Mouse (Mus musculus) CH12.LX (cell line): ENCODE measurements around the gene Tmem119. TPM values are rescaled to one million over a fixed set of nuclear protein-coding genes. Genes with fewer than 3 reads are reported as not detected.

Experiments
- DNase-seq: peaks from one replicate; pipeline ENCODE4 v3.0.0-alpha.2; 2013; ENCODE audit errors: extremely low read depth
- H3K27ac ChIP-seq: 2 replicates; pipeline ENCODE4 v1.5.1; 2012; ENCODE audit warnings: low read depth, mild to moderate bottlenecking, control low read depth, moderate library complexity; ENCODE audit not compliant: insufficient read depth
- H3K27me3 ChIP-seq: replicated peaks from 2 replicates; pipeline ENCODE3; 2012; ENCODE audit warnings: inconsistent platforms
- H3K36me3 ChIP-seq, 2 experiments: replicated peaks in 1 of 2; 2 replicates each; pipeline versions ENCODE3 to v1.6.1; 2012; ENCODE audit warnings: inconsistent platforms in 1 of 2, low read length in 1 of 2, mild to moderate bottlenecking in 1 of 2, mixed read lengths in 1 of 2, moderate library complexity in 1 of 2; ENCODE audit not compliant: control insufficient read depth in 1 of 2, insufficient read depth in 1 of 2
- H3K4me1 ChIP-seq, 2 experiments: 2 replicates each; pipeline ENCODE4 v1.6.1; 2012; ENCODE audit warnings: inconsistent platforms in 1 of 2, moderate library complexity in 1 of 2; ENCODE audit not compliant: insufficient read depth in 2 of 2, control insufficient read depth in 1 of 2
- H3K4me2 ChIP-seq: 2 replicates; pipeline ENCODE4 v1.6.1; 2012; ENCODE audit warnings: low read depth, mild to moderate bottlenecking, control low read depth; ENCODE audit not compliant: poor library complexity, insufficient read depth, severe bottlenecking
- H3K4me3 ChIP-seq, 3 experiments: fragments of 150-350 bp in 1 of 3; sonication (generic) in 1 of 3; replicated peaks in 1 of 3; 2 replicates each; pipeline versions ENCODE3 to v1.5.1; 2011 to 2012; ENCODE audit warnings: low read depth in 2 of 3, low read length in 2 of 3, mild to moderate bottlenecking in 2 of 3, moderate library complexity in 2 of 3, control low read depth in 1 of 3, improper control_type of control experiment in 1 of 3, inconsistent platforms in 1 of 3, mixed read lengths in 1 of 3; ENCODE audit not compliant: poor library complexity in 1 of 3
- H3K79me2 ChIP-seq: replicated peaks from 2 replicates; pipeline ENCODE4 v1.6.1; 2012; ENCODE audit warnings: mild to moderate bottlenecking, moderate library complexity; ENCODE audit not compliant: control insufficient read depth, poor library complexity, insufficient read depth, severe bottlenecking; ENCODE audit errors: extremely low read depth
- H3K9ac ChIP-seq: 2 replicates; pipeline ENCODE4 v1.6.1; 2012; ENCODE audit warnings: low read depth, mild to moderate bottlenecking, control low read depth, moderate library complexity; ENCODE audit not compliant: insufficient read depth
- H3K9me3 ChIP-seq: replicated peaks from 2 replicates; pipeline ENCODE3; 2012; ENCODE audit warnings: low read length, inconsistent platforms, mixed read lengths
- CHD1 ChIP-seq: IDR thresholded peaks from 2 replicates; pipeline ENCODE4 v1.6.1; 2012; ENCODE audit warnings: low read depth, low read length, improper control_type of control experiment, inconsistent platforms
- CHD2 ChIP-seq: IDR thresholded peaks from 2 replicates; pipeline ENCODE4 v1.6.1; 2011; ENCODE audit warnings: low read length, improper control_type of control experiment
- CTCF ChIP-seq, 2 experiments: IDR thresholded peaks in 1 of 2; conservative IDR thresholded peaks in 1 of 2; 2 replicates each; pipeline ENCODE4 v1.5.1; 2011 to 2012; ENCODE audit warnings: low read depth in 2 of 2, low read length in 2 of 2, improper control_type of control experiment in 1 of 2, inconsistent platforms in 1 of 2, mild to moderate bottlenecking in 1 of 2, moderate library complexity in 1 of 2
- E2F4 ChIP-seq: IDR thresholded peaks from 2 replicates; pipeline ENCODE4 v1.6.1; 2011; ENCODE audit warnings: low read depth, low read length, improper control_type of control experiment; ENCODE audit not compliant: insufficient replicate concordance
- ELF1 ChIP-seq: IDR thresholded peaks from 2 replicates; pipeline ENCODE4 v1.6.1; 2014; ENCODE audit warnings: low read depth, mild to moderate bottlenecking, inconsistent platforms, low read length, improper control_type of control experiment
- EP300 ChIP-seq: IDR thresholded peaks from 2 replicates; pipeline ENCODE4 v1.6.1; 2011; ENCODE audit warnings: low read length, improper control_type of control experiment
- ETS1 ChIP-seq: conservative IDR thresholded peaks from 2 replicates; pipeline ENCODE4 v1.6.1; 2012; ENCODE audit warnings: low read depth, mild to moderate bottlenecking, inconsistent platforms, low read length, improper control_type of control experiment, moderate library complexity
- GABPA ChIP-seq: IDR thresholded peaks from 2 replicates; pipeline ENCODE4 v1.6.1; 2012; ENCODE audit warnings: low read depth, low read length, improper control_type of control experiment, inconsistent platforms; ENCODE audit not compliant: insufficient replicate concordance
- HCFC1 ChIP-seq: IDR thresholded peaks from 2 replicates; pipeline ENCODE4 v1.6.1; 2012; ENCODE audit warnings: low read depth, mild to moderate bottlenecking, inconsistent platforms, low read length, improper control_type of control experiment
- IRF4 ChIP-seq: IDR thresholded peaks from 2 replicates; pipeline ENCODE4 v1.6.1; 2014; ENCODE audit warnings: low read depth, mild to moderate bottlenecking, inconsistent platforms, low read length, improper control_type of control experiment
- JUN ChIP-seq: IDR thresholded peaks from 2 replicates; pipeline ENCODE4 v1.6.1; 2011; ENCODE audit warnings: low read depth, mild to moderate bottlenecking, low read length, improper control_type of control experiment, moderate library complexity; ENCODE audit not compliant: insufficient read depth
- JUND ChIP-seq: conservative IDR thresholded peaks from 2 replicates; pipeline ENCODE4 v1.6.1; 2011; ENCODE audit warnings: low read depth, low read length, improper control_type of control experiment
- KAT2A ChIP-seq: IDR thresholded peaks from 2 replicates; pipeline ENCODE4 v1.6.1; 2012; ENCODE audit warnings: low read length, improper control_type of control experiment, inconsistent platforms; ENCODE audit not compliant: insufficient replicate concordance
- MAFK ChIP-seq: IDR thresholded peaks from 2 replicates; pipeline ENCODE4 v1.6.1; 2011; ENCODE audit warnings: low read length, improper control_type of control experiment; ENCODE audit not compliant: insufficient replicate concordance
- MAZ ChIP-seq: IDR thresholded peaks from 2 replicates; pipeline ENCODE4 v1.6.1; 2012; ENCODE audit warnings: low read depth, mild to moderate bottlenecking, inconsistent platforms, low read length, improper control_type of control experiment, moderate library complexity
- MEF2A ChIP-seq: IDR thresholded peaks from 2 replicates; pipeline ENCODE4 v1.6.1; 2014; ENCODE audit warnings: low read depth, mild to moderate bottlenecking, inconsistent platforms, low read length, improper control_type of control experiment, borderline replicate concordance
- MXI1 ChIP-seq: IDR thresholded peaks from 2 replicates; pipeline ENCODE4 v1.6.1; 2011; ENCODE audit warnings: mild to moderate bottlenecking, low read depth, low read length, improper control_type of control experiment
- NELFE ChIP-seq: IDR thresholded peaks from 2 replicates; pipeline ENCODE4 v1.6.1; 2011; ENCODE audit warnings: low read depth, low read length, improper control_type of control experiment
- NRF1 ChIP-seq: IDR thresholded peaks from 2 replicates; pipeline ENCODE4 v1.6.1; 2014; ENCODE audit warnings: low read depth, mild to moderate bottlenecking, inconsistent platforms, low read length, improper control_type of control experiment, moderate library complexity
- PAX5 ChIP-seq: IDR thresholded peaks from 2 replicates; pipeline ENCODE4 v1.6.1; 2012; ENCODE audit warnings: low read length, inconsistent platforms, mixed read lengths
- POLR2A ChIP-seq: IDR thresholded peaks from 2 replicates; pipeline ENCODE4 v1.6.1; 2011; ENCODE audit warnings: low read depth, mild to moderate bottlenecking, improper control_type of control experiment, low read length
- POLR2AphosphoS2 ChIP-seq: IDR thresholded peaks from 2 replicates; pipeline ENCODE4 v1.6.1; 2011; ENCODE audit warnings: low read depth, low read length, improper control_type of control experiment
- RAD21 ChIP-seq: IDR thresholded peaks from 2 replicates; pipeline ENCODE4 v1.6.1; 2011; ENCODE audit warnings: low read depth, mild to moderate bottlenecking, low read length, improper control_type of control experiment, moderate library complexity
- RCOR1 ChIP-seq: conservative IDR thresholded peaks from 2 replicates; pipeline ENCODE4 v1.6.1; 2012; ENCODE audit warnings: low read depth, mild to moderate bottlenecking, inconsistent platforms, low read length, improper control_type of control experiment
- SMC3 ChIP-seq: IDR thresholded peaks from 2 replicates; pipeline ENCODE4 v1.6.1; 2011; ENCODE audit warnings: low read depth, low read length, improper control_type of control experiment
- TBP ChIP-seq: conservative IDR thresholded peaks from 2 replicates; pipeline ENCODE4 v1.6.1; 2011; ENCODE audit warnings: low read depth, low read length, improper control_type of control experiment
- TCF12 ChIP-seq: IDR thresholded peaks from 2 replicates; pipeline ENCODE4 v1.6.1; 2014; ENCODE audit warnings: low read depth, mild to moderate bottlenecking, inconsistent platforms, low read length, improper control_type of control experiment
- UBTF ChIP-seq: IDR thresholded peaks from 2 replicates; pipeline ENCODE4 v1.6.1; 2012; ENCODE audit warnings: low read depth, mild to moderate bottlenecking, inconsistent platforms, low read length, improper control_type of control experiment, moderate library complexity
- USF2 ChIP-seq: conservative IDR thresholded peaks from 2 replicates; pipeline ENCODE4 v1.6.1; 2011; ENCODE audit warnings: low read depth, low read length, improper control_type of control experiment
- ZC3H11A ChIP-seq: IDR thresholded peaks from 2 replicates; pipeline ENCODE4 v1.6.1; 2012; ENCODE audit warnings: low read depth, mild to moderate bottlenecking, inconsistent platforms, low read length, improper control_type of control experiment
- ZNF384 ChIP-seq: IDR thresholded peaks from 2 replicates; pipeline ENCODE4 v1.6.1; 2012; ENCODE audit warnings: low read depth, low read length, improper control_type of control experiment, inconsistent platforms
- dilution Hi-C: fragments of 300-500 bp; cut with MboI; formaldehyde crosslinking; loops from 2 replicates; pipeline ENCODE4 v1.14.3; 2020; ENCODE audit warnings: low sequenced_read_pairs; ENCODE audit not compliant: extremely low pct_unique_long_range_greater_than_20kb, extremely low pct_ligation_motif_present
- in situ Hi-C: fragments of 300-500 bp; cut with MboI; formaldehyde crosslinking; loops from 3 replicates; pipeline ENCODE4 v1.14.3; 2019; ENCODE audit warnings: low sequenced_read_pairs, low pct_ligation_motif_present, low pct_unique_long_range_greater_than_20kb, mixed read lengths
- polyA plus RNA-seq: library from polyadenylated mRNA; unstranded; fragments of >175 nt; gene quantifications from 2 replicates; pipeline ENCODE4 v1.2.1, GENCODE M21; 2012; ENCODE audit warnings: low read depth; ENCODE audit not compliant: insufficient read length
- total RNA-seq, 2 experiments: library from RNA; depleted of rRNA; stranded (reverse); fragments of 300-350 nt in 1 of 2; fragments of >200 nt in 1 of 2; gene quantifications; 2 replicates each; pipeline ENCODE4 v1.2.3; 2012 to 2014

The Tmem119 gene
- total and polyA plus RNA-seq, 3 experiments: 0.30 to 1.5 (median 1.0) TPM

DNA sequence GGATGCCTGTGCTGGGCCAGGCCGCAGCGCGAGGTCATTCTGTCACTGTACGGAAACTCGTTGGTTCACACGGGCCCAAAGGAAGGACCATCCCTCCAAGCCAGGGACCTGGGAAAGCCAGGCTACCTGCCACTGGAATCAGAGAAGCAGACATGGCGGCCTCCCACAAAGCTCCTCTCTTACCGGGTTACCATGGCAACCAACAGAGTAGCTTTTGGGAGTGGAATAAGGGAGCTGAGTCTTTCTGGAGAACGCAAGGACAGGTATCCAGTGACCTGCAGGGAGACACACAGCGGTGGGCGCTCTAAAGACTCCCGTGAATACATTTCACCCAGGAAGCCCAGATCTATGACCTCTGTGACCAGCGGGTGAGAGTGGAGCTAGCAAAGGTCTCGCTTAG lies 18.3 kb upstream of the Tmem119 start:
- Histone ChIP-seq H3K4me3 (no peak overlapping the region), H3K4me1 (peaks cover 9 to 29% of the 10 kb centered on the region in 2 experiments; a peak in 3 of 4 replicates), H3K4me2 (no peak overlapping the region), H3K9ac (no peak overlapping the region), H3K9me3 (peaks cover 11% of the 10 kb centered on the region), H3K36me3 (peaks cover 6 to 33% of the 10 kb centered on the region in 2 experiments), H3K27ac (no peak overlapping the region), H3K79me2 (no peaks in the 10 kb centered on the region), H3K27me3 (no peaks in the 10 kb centered on the region)
- dilution Hi-C loops (no loop called here), in situ Hi-C loops (loop anchor here (10.0 kb wide), 1 partner anchor 454 kb away; no protein-coding TSS in a partner anchor)
- no peak for DNase-seq
- TF ChIP-seq IRF4 (no peak), POLR2A (no peak), NELFE (no peak), ETS1 (no peak), NRF1 (no peak)

DNA sequence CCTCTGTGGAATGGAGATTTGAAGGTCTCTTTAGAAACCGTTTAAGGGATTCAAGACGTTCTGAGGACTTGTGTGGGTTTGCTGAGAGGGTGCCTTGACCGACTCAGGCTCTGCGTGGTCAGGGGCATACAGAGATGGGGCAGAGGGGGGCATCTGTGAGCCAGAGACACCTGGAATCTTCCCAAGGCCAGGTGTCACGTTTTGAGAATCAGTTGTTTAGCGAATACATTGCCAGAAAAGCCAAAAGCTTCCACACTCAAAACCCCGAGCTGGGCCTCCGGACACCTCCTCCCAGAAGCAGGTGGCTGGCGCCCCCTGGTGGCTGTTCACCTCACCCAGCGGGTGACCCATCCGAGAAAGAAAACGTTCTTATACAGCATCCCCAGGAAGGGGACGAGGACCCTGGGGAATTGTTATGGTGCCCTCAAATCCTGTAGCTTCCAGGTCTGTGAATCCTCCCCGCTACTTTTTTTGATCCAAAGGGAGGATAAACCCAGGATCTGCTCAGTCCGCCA lies 15.4 kb upstream of the Tmem119 start:
- H3K79me2 ChIP-seq: no peaks in the 10 kb centered on the region
- H3K27me3 ChIP-seq: no peaks in the 10 kb centered on the region
- peak overlapping the region; percentile 67 for H3K4me2 ChIP-seq
- H3K4me3 ChIP-seq: peak overlapping the region; percentile 5 to 41 (median 21)
- peaks cover 12% of the 10 kb centered on the region for H3K9me3 ChIP-seq
- H3K36me3 ChIP-seq: peaks cover 6 to 22% of the 10 kb centered on the region in 2 experiments
- DNase-seq: peak; percentile 88
- H3K4me1 ChIP-seq: peaks cover 9 to 36% of the 10 kb centered on the region in 2 experiments; a peak in 3 of 4 replicates
- in situ Hi-C loops (loop anchor here (10.0 kb wide), 1 partner anchor 451 kb away; no protein-coding TSS in a partner anchor), dilution Hi-C loops (no loop called here)
- peak overlapping the region; percentile 82 for H3K27ac ChIP-seq
- H3K9ac ChIP-seq: peak overlapping the region; percentile 38
- 0 out of 2 replicates have a peak, but pooled peaks have one; percentile 6 for TF ChIP-seq CHD1
- no peak for TF ChIP-seq POLR2AphosphoS2
- no peak for TF ChIP-seq PAX5
- TF ChIP-seq MXI1: peak; percentile 60; the same call in 1 of the 2 replicates
- TF ChIP-seq RCOR1: no peak
- TF ChIP-seq CTCF (conservative IDR thresholded peaks at IDR 0.05 in 1 of 2, IDR thresholded peaks at IDR 0.05 in 1 of 2; ENCODE audit: low read depth in 2 of 2, low read length in 2 of 2): peak; percentile 83 to 96
- peak; percentile 47; the same call in 1 of the 2 replicates for TF ChIP-seq TCF12
- TF ChIP-seq E2F4: no peak
- TF ChIP-seq CHD2: no peak
- TF ChIP-seq JUND: 0 out of 2 replicates have a peak, but pooled peaks have one; percentile 14
- TF ChIP-seq KAT2A: no peak
- peak; percentile 85 for TF ChIP-seq ZC3H11A
- no peak; the same call in 1 of the 2 replicates for TF ChIP-seq NRF1
- no peak for TF ChIP-seq GABPA
- 0 out of 2 replicates have a peak, but pooled peaks have one; percentile 36 for TF ChIP-seq MEF2A
- TF ChIP-seq ZNF384: no peak
- no peak for TF ChIP-seq UBTF
- peak; percentile 37; the same call in 1 of the 2 replicates for TF ChIP-seq MAZ
- peak; percentile 34; the same call in 1 of the 2 replicates for TF ChIP-seq HCFC1
- no peak for TF ChIP-seq USF2
- peak; percentile 59 for TF ChIP-seq IRF4
- TF ChIP-seq MAFK: no peak
- TF ChIP-seq JUN: no peak
- TF ChIP-seq TBP: no peak
- TF ChIP-seq RAD21: peak; percentile 90
- peak; percentile 36; the same call in 1 of the 2 replicates for TF ChIP-seq POLR2A
- TF ChIP-seq EP300: peak; percentile 28; the same call in 1 of the 2 replicates
- peak; percentile 94 for TF ChIP-seq SMC3
- peak; percentile 37; the same call in 1 of the 2 replicates for TF ChIP-seq ELF1
- TF ChIP-seq ETS1: peak; percentile 23; the same call in 1 of the 2 replicates
